Mouse (Mus musculus): ENCODE data around the gene Trio.

GRCm38 (mm10) chr15:27708499-27708898 is 317.1 kb downstream of the Trio start:
- TF ChIP-seq CTCF (IDR thresholded peaks at IDR 0.05; ENCODE audit: extremely low read depth, insufficient read depth, low read length) (no peak), POLR2A (IDR thresholded peaks at IDR 0.05; ENCODE audit: extremely low read depth, insufficient read depth, low read length) (no peak)
